Mouse (Mus musculus) embryonic facial prominence, embryonic 14.5 days (tissue): ENCODE results near the gene Gm8257. TPM values are rescaled to one million over a fixed set of nuclear protein-coding genes. Genes with fewer than 3 reads are reported as not detected.
"Not testable (repeated sequence)": the region's sequence is repeated elsewhere in the genome, so short reads cannot be mapped to it uniquely, and the experiment has no call there.

Experiments
- ATAC-seq: fragments of 200-750 bp; cut with Nextera tagmentation; 2 replicates; pipeline ENCODE4 v1.8.0; 2017; ENCODE audit warnings: low read depth, moderate number of reproducible peaks, moderate TSS enrichment
- DNase-seq: peaks from one replicate; pipeline ENCODE4 v3.0.0-alpha.2; 2015; ENCODE audit warnings: low spot score
- H3K27ac ChIP-seq: fragments of 300-500 bp; sonication (generic); replicated peaks from 2 replicates; pipeline ENCODE4 v1.5.1; 2014; ENCODE audit warnings: low read depth, mild to moderate bottlenecking, low read length, moderate library complexity
- H3K27me3 ChIP-seq: fragments of 300-500 bp; sonication (generic); replicated peaks from 2 replicates; pipeline ENCODE4 v1.6.1; 2014; ENCODE audit warnings: low read length; ENCODE audit not compliant: control insufficient read depth, insufficient read depth
- H3K36me3 ChIP-seq: fragments of 300-500 bp; sonication (generic); 2 replicates; pipeline ENCODE4 v1.6.1; 2014; ENCODE audit warnings: low read length, mixed read lengths; ENCODE audit not compliant: control insufficient read depth, insufficient read depth
- H3K4me1 ChIP-seq: fragments of 300-500 bp; sonication (generic); 2 replicates; pipeline ENCODE4 v1.6.1; 2014; ENCODE audit warnings: antibody characterized with exemption, low read length; ENCODE audit not compliant: control insufficient read depth, insufficient read depth
- H3K4me2 ChIP-seq: fragments of 300-500 bp; sonication (generic); 2 replicates; pipeline ENCODE4 v1.6.1; 2014; ENCODE audit warnings: low read depth, mild to moderate bottlenecking, low read length, moderate library complexity, mixed read lengths
- H3K4me3 ChIP-seq: fragments of 300-500 bp; sonication (generic); 2 replicates; pipeline ENCODE4 v1.5.1; 2014; ENCODE audit warnings: low read depth, mild to moderate bottlenecking, low read length
- H3K9ac ChIP-seq: fragments of 300-500 bp; sonication (generic); 2 replicates; pipeline ENCODE4 v1.6.1; 2014; ENCODE audit warnings: low read depth, mild to moderate bottlenecking, low read length, moderate library complexity, mixed read lengths
- H3K9me3 ChIP-seq: fragments of 300-500 bp; sonication (generic); 2 replicates; pipeline ENCODE4 v1.6.1; 2016; ENCODE audit warnings: low read length; ENCODE audit not compliant: control insufficient read depth
- WGBS: fragments of 180-500 bp; shearing (Covaris S2); extraction: QIAGEN DNeasy Blood & Tissue Kit; methylation state at CpG from one replicate; pipeline ENCODE4 v1.1.7; 2014; 5-methylcytosine and 5-hydroxymethylcytosine counted together
- polyA plus RNA-seq: library from polyadenylated mRNA; unstranded; fragments of >200 nt; fragmentation: Nextera tagmentation; extraction: Ambion mirVana; gene quantifications from 2 replicates; pipeline ENCODE4 v1.2.1, GENCODE M21; 2014

The Gm8257 gene
- not detected in 2 replicates for polyA plus RNA-seq

DNA sequence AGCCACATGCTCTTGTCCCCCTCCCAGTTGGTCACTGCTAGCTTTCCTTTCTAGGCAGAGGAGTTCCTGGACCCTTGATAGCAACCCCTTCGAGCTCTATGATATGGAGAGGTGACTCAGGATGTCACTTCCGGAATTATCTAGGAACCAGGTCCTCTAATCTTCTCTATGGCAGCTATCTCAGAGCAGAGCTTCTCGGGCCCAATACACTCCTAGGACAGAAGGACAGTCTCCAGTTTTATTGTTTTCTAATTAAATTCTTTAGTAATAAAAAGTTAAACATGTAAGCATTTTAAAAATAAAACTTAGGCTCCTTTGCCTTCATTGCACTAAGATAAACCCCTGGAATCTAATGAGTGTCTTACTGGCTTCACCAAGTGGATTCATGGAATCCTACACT lies at the start of gene Gm8257:
Gm8257 (minus strand) TSS at position 101 of the 400 bp plus-strand sequence.
- not testable (repeated sequence) for H3K4me1 ChIP-seq, H3K4me3 ChIP-seq, ATAC-seq, H3K9me3 ChIP-seq, DNase-seq, H3K9ac ChIP-seq, H3K27ac ChIP-seq, H3K27me3 ChIP-seq, H3K4me2 ChIP-seq, H3K36me3 ChIP-seq
- WGBS: 69% methylated on average over 3 of the region's 3 CpGs

DNA sequence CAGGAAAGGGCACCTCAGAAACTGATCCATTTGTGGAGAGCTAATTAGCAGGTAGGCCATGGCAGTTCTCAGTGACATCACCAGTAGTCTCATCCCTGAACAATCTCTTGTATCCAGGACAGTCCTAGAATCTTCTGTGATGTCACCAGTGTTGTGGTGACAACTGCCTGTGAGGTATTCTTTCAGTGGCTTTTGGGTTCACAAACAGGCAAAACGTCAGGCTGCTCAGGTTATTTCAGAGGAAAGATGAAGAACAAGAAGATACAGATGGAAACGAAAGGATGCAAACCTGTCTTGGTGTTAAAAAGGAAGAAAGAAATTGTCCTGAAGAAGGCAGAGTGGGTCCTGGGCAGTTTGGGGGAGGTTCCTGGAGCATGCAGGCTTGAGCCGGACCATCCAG lies 44.0 kb upstream of the Gm8257 start, which contains the start of gene Gm8267:
Gm8267 (minus strand) TSS at position 101 of the 400 bp plus-strand sequence.
- H3K4me2 ChIP-seq: no peak within 1 kb of the TSS
- WGBS: 79% methylated on average over 3 of the region's 3 CpGs
- no peak for DNase-seq
- H3K4me1 ChIP-seq: no peaks in the 10 kb centered on the region
- H3K36me3 ChIP-seq: no peaks in the 10 kb centered on the region
- no peak within 1 kb of the TSS for H3K4me3 ChIP-seq
- ATAC-seq: no peak
- H3K9ac ChIP-seq: no peak within 1 kb of the TSS
- no peaks in the 10 kb centered on the region for H3K9me3 ChIP-seq
- no peaks in the 10 kb centered on the region for H3K27me3 ChIP-seq
- H3K27ac ChIP-seq: no peak within 1 kb of the TSS

DNA sequence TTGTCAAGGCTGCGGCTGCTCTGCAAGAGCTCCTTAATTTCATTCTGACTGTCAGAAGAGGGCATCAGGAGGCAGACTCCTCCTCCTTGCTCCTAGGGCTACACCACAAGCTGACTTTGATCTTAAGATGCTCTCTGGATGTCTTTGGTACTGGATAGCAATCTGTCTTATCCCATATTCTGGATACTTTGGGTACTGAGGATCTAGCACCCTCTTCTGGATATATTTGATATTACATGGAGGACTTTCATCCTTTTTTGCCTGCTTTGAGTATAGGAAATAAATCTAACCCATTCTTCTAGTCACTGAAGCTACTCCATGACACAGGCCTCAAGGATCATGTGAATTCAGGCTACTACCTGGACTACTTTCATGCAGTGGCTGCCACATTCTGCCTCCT lies 36.5 kb upstream of the Gm8257 start:
- H3K4me2 ChIP-seq, H3K4me1 ChIP-seq, H3K36me3 ChIP-seq, H3K27me3 ChIP-seq, H3K27ac ChIP-seq, H3K9me3 ChIP-seq, DNase-seq, ATAC-seq, H3K9ac ChIP-seq, H3K4me3 ChIP-seq: not testable (repeated sequence)
- WGBS: 79% methylated on average over 1 of the region's 1 CpGs

DNA sequence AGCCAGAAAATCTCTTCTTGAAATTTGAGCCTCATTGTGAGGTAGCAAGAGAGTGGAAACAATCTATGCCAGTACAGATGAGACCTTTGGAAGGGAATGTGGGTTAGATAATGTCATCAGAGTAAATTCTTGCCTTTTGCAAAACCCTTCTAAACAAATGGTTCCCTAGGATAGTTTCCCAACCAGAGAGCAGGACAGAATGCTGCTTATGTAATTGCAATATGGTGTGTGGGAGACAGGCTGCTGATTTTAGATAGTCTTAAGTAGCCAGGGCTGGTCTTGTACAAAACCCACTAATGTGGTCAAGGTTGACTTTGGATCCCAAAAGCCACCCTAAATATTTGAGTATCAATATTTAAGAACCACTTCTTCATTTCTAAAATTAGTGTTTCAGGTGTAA lies 24.5 kb upstream of the Gm8257 start:
- H3K9me3 ChIP-seq, H3K4me3 ChIP-seq, H3K9ac ChIP-seq, H3K27ac ChIP-seq, H3K36me3 ChIP-seq, H3K4me1 ChIP-seq, ATAC-seq, DNase-seq, H3K27me3 ChIP-seq, H3K4me2 ChIP-seq: not testable (repeated sequence)

DNA sequence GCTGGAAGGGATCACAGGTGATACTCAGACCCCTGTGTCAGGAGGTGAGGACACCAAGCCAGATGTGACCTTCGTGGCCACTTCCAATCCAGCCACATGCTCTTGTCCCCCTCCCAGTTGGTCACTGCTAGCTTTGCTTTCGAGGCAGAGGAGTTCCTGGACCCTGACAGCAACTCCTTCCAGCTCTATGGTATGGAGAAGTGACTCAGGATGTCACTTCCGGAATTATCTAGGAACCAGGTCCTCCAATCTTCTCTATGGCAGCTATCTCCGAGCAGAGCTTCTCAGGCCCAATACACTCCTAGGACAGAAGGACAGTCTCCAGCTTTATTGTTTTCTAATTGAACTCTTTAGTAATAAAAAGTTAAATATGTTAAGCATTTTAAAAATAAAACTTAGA lies 78.5 kb downstream of the Gm8257 start, which contains the start of gene Gm5624:
Gm5624 (minus strand) TSS at position 202 of the 400 bp plus-strand sequence.
- DNase-seq, ATAC-seq, H3K27me3 ChIP-seq, H3K27ac ChIP-seq, H3K9me3 ChIP-seq, H3K36me3 ChIP-seq, H3K9ac ChIP-seq, H3K4me2 ChIP-seq, H3K4me3 ChIP-seq, H3K4me1 ChIP-seq: not testable (repeated sequence)
- WGBS: 85% methylated on average over 4 of the region's 4 CpGs

Other genes starting within 250 kb of the Gm8257 start
- gene BC061237, start 214.0 kb downstream of the Gm8257 start, polyA plus RNA-seq: not detected in 2 replicates
- not detected in 2 replicates for gene Gm17093, start 188.2 kb downstream of the Gm8257 start, polyA plus RNA-seq
- gene Gm8247, start 123.3 kb downstream of the Gm8257 start, polyA plus RNA-seq: not detected in 2 replicates
- gene Gm5624, start 78.5 kb downstream of the Gm8257 start, polyA plus RNA-seq: not detected in 2 replicates
- gene Gm8267, start 43.9 kb upstream of the Gm8257 start, polyA plus RNA-seq: not detected in 2 replicates
- 0.81 and 0.97 TPM in 2 replicates for gene Ptgdr, start 152.9 kb upstream of the Gm8257 start, polyA plus RNA-seq